Mouse (Mus musculus) brain, embryonic 14.5 days (tissue): ENCODE data around the gene Tfip11.

Experiments used
- CTCF ChIP-seq: fragments of 200-500 bp; IDR thresholded peaks from 2 replicates; pipeline ENCODE4 v1.5.1; 2012; ENCODE audit warnings: inconsistent platforms, mild to moderate bottlenecking, moderate library complexity, borderline replicate concordance; ENCODE audit not compliant: insufficient read depth, insufficient read length; ENCODE audit errors: extremely low read depth
- POLR2A ChIP-seq: fragments of 200-500 bp; IDR thresholded peaks from 2 replicates; pipeline ENCODE4 v1.6.1; 2012; ENCODE audit warnings: mild to moderate bottlenecking, inconsistent platforms, borderline replicate concordance; ENCODE audit not compliant: poor library complexity, insufficient read depth, insufficient read length, severe bottlenecking; ENCODE audit errors: extremely low read depth

- TF ChIP-seq POLR2A = no peak
- peak; percentile 77 for TF ChIP-seq CTCF
Observed at GRCm38 (mm10) chr5:112335473-112335872, 9.3 kb downstream of the Tfip11 start.
